Mouse (Mus musculus) heart, postnatal 10 days (tissue): ENCODE results near the gene Arpc1b. TPM values are rescaled to one million over a fixed set of nuclear protein-coding genes. Genes with fewer than 3 reads are reported as not detected.
"Not testable (repeated sequence)": the region's sequence is repeated elsewhere in the genome, so short reads cannot be mapped to it uniquely, and the experiment has no call there.

Experiments
- DNase-seq, 2 experiments: peaks; one replicate each; pipeline ENCODE4 v3.0.0; 2021
- intact Hi-C: fragments of 180-260 bp; cut with DNase I; formaldehyde crosslinking; loops from one replicate; pipeline ENCODE4 v1.15.1; 2025
- total RNA-seq, 2 experiments: library from RNA; stranded (reverse); gene quantifications; 2 replicates each; pipeline ENCODE4 v1.2.3; 2021

The Arpc1b gene
- total RNA-seq, 2 experiments from 2014 or later, result 135 to 140 TPM

DNA sequence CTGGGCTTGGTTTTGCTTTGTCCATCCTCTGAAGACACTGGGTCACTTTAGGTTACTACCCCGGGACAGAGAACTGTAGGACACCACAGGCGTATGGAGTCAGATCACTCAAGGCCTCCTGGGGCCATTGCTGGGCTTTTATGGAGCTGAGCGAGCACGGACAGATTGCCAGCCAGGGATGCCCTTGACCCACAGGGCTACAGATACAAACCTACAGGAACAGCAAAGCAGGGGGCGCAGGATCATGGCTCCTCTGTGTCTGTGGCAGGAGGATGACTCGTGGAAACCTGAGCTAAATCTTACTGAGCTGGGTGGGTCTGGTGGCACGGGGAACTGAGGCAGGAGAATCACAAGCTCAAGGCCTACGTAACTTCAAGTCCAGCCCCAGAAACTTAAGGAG, 1.4 kb upstream of the Arpc1b start:
- intact Hi-C loops, result no loop called here
- no peak for DNase-seq

DNA sequence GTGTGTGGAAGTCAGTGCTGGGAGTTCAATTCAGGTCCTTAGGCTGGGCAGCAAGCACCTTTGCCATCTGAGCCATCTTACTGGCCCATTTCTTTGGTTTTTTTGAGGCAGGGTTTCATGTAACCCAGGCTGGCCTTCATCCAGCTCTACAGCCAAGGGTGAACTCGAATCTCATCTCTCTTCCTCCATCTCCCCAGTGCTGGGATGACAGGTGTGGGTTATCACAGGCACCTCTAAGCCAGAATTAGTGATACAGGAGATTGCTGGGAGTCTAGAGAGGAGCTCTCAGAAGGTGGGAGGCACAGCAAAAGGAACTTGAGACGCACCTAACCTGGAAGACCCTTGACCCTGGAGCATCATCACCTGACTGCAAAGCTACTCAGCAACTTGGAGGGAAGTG, 599 bp upstream of the Arpc1b start:
- intact Hi-C loops, result no loop called here
- DNase-seq, result no peak

- intact Hi-C loops, result loop anchor here (2.0 kb wide), 1 partner anchor 52 kb away; the partner anchor contains the start of genes Cpsf4 and Ptcd1
- DNase-seq, result peak; percentile 81
Measured at GRCm38 (mm10) chr5:145114606-145115473, 825 bp downstream of the Arpc1b start.

- DNase-seq, result no peak
- intact Hi-C loops, result loop anchor here (2.0 kb wide), 2 partner anchors 23 to 51 kb away; partner anchors contain the start of genes Cpsf4 and Ptcd1
Measured at GRCm38 (mm10) chr5:145115736-145116135, 1.7 kb downstream of the Arpc1b start.

DNA sequence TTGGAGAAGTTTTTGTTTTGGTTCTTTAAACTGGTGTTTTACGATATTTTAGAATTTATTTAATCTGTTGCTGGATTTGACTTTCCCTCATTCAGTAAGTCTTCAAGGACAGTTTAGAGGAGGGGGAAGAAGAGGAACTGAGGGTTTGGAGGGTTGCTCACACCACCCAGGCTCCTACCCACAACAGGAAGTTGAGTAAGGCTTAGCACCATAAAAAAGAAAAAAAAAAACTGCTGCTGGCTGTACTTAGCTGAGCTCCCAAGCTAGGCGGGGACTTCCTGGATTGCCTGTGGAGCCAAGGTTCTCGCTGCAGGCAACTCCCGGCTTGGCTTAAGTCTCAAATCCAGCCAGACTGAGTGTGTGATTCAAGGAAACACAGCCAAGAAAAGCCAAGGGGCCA, 2.3 kb downstream of the Arpc1b start:
- intact Hi-C loops, result loop anchor here (2.0 kb wide), 1 partner anchor 22 kb away; no protein-coding TSS in a partner anchor
- DNase-seq, result peak; percentile 78 to 80

- intact Hi-C loops, result loop anchor here (2.0 kb wide), 1 partner anchor 22 kb away; no protein-coding TSS in a partner anchor
- DNase-seq, result peak; percentile 77 to 85
Measured at GRCm38 (mm10) chr5:145116916-145117315, 2.9 kb downstream of the Arpc1b start.

- DNase-seq, result no peak
- intact Hi-C loops, result no loop called here
Measured at GRCm38 (mm10) chr5:145118005-145118404, 4.0 kb downstream of the Arpc1b start.

GRCm38 (mm10) chr5:145118461-145118860, 4.4 kb downstream of the Arpc1b start:
- no peak for DNase-seq
- intact Hi-C loops, result no loop called here

GRCm38 (mm10) chr5:145119385-145119784, 5.4 kb downstream of the Arpc1b start:
- no peak for DNase-seq
- intact Hi-C loops, result no loop called here

- intact Hi-C loops, result no loop called here
- DNase-seq, result no peak
Measured at GRCm38 (mm10) chr5:145120921-145121320, 6.9 kb downstream of the Arpc1b start.

DNA sequence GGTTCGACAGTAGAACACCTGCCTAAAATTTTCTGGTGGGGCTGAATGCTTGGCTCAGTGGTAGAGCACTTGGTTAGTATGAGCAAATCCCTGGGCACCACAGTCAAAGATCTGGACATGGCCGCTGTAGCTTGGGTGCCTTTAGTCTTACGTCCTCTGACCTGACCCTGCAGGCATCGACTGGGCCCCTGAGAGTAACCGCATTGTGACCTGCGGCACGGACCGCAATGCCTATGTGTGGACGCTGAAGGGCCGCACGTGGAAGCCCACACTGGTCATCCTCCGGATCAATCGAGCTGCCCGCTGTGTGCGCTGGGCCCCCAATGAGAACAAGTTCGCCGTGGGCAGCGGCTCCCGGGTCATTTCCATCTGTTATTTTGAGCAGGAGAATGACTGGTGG, 9.4 kb downstream of the Arpc1b start:
- DNase-seq, result no peak
- intact Hi-C loops, result no loop called here

- intact Hi-C loops, result no loop called here
- no peak for DNase-seq
Measured at GRCm38 (mm10) chr5:145126580-145126979, 12.6 kb downstream of the Arpc1b start.

- DNase-seq, result peak; percentile 49 to 50
- intact Hi-C loops, result no loop called here
Measured at GRCm38 (mm10) chr5:145129124-145129523, 15.1 kb downstream of the Arpc1b start.

GRCm38 (mm10) chr5:145129773-145130172, 15.8 kb downstream of the Arpc1b start:
- DNase-seq, intact Hi-C loops: not testable (repeated sequence)

GRCm38 (mm10) chr5:145130191-145130590, 16.2 kb downstream of the Arpc1b start:
- intact Hi-C loops, result no loop called here
- no peak for DNase-seq

- intact Hi-C loops, result no loop called here
- no peak for DNase-seq
Measured at GRCm38 (mm10) chr5:145130995-145131394, 17.0 kb downstream of the Arpc1b start.

GRCm38 (mm10) chr5:145133275-145133674, 19.3 kb downstream of the Arpc1b start:
- intact Hi-C loops, DNase-seq: not testable (repeated sequence)

- no peak for DNase-seq
- intact Hi-C loops, result loop anchor here (2.0 kb wide), 1 partner anchor 22 kb away; no protein-coding TSS in a partner anchor
Measured at GRCm38 (mm10) chr5:145138836-145139235, 24.8 kb downstream of the Arpc1b start.

DNA sequence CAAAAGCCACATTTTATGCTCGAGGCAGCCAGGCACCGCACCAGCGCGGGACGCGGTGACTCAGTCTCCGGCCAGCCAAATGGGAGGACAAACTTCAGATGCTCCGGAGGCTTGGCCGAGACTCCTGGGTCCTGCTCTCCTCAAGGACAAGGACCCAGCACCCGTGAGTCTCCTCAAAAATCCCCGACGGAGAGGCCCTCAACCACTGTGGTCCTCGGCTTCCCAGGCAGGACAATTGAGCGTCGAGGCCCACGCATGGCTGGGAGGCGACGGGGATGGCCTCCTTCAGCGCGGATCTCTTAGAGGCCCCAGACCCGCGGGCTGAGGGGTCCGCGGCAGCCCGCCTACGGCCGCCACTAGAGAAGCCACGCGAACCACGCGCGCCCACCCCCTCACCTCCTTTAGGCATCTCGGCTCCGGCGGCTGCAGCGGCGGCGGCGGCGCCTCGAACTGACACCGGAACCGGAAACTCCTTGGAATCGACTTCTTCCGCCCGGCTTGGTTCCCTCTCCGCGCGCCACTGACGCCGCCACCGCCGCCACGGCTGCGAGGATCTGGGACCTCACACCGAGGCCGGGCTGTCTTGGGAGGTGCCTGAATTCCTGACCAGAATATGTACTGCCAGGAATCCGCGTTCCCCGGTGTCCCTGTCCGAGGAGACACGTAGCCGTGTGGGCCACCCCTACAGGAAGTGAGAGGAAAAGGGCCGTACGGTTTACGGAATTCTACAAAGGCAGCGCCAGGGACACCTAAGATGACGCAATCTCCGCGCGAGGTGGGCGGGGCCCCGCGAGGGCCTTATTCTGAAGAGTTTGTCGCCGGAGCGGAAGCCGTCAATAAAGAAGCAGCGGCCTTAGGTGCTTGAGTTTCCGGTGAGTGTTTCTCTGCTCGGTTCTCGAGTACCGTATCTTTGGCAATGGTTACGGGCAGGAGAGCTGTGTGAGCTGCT, 25.8 kb downstream of the Arpc1b start, which contains the start of the genes Pdap1 and Bud31:
Gene Pdap1 (minus strand): TSS at position 668 of the 949 bp plus-strand sequence.
Gene Bud31 (plus strand): TSS at position 792 of the 949 bp plus-strand sequence.
- peak; percentile 96 to 97 for DNase-seq
- intact Hi-C loops, result loop anchor here (2.0 kb wide), 2 partner anchors 23 to 55 kb away; partner anchors contain the start of gene Kpna7

DNA sequence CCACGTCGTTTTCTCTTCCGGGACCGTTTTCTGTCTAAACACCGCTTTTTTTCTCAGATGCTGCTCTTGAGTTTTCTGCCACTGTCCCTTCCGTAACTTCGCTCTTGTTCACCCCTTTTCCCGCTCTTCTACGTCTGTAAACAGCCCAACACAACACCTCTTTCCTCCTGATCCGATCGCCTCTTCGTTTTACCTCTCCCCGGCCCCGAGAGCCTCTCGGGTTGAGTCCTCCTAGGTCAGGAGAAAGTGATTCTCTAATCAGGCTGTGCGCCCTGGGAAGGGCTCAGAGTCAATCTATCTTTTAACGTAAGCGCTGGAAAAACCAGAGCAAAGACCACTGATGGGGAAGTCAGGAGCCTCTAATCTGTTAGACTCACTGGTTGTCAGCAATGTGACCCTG, 26.6 kb downstream of the Arpc1b start:
- no peak for DNase-seq
- intact Hi-C loops, result loop anchor here (2.0 kb wide), 1 partner anchor 56 kb away; the partner anchor contains the start of gene Kpna7

- DNase-seq, result no peak
- intact Hi-C loops, result no loop called here
Measured at GRCm38 (mm10) chr5:145147748-145148147, 33.7 kb downstream of the Arpc1b start.
